Mouse (Mus musculus) heart, embryonic 10.5 days (tissue): Measurements from ENCODE around the gene Cmpk1. TPM values are rescaled to one million over a fixed set of nuclear protein-coding genes. Genes with fewer than 3 reads are reported as not detected.
A peak's percentile ranks its signal among the peaks of the same experiment; 100 is the strongest.

Experiments used
- DNase-seq: peaks from one replicate; pipeline ENCODE4 v3.0.0-alpha.2; 2017; ENCODE audit warnings: low spot score
- H3K27ac ChIP-seq: fragments of 300-500 bp; sonication (generic); 2 replicates; pipeline ENCODE4 v1.5.1; 2016; ENCODE audit warnings: mild to moderate bottlenecking
- H3K27me3 ChIP-seq: fragments of 300-500 bp; sonication (generic); 2 replicates; pipeline ENCODE4 v1.6.1; 2016; ENCODE audit warnings: mild to moderate bottlenecking; ENCODE audit not compliant: poor library complexity, insufficient read depth, severe bottlenecking
- H3K36me3 ChIP-seq: fragments of 300-500 bp; sonication (generic); 2 replicates; pipeline ENCODE4 v1.6.1; 2016; ENCODE audit warnings: mild to moderate bottlenecking, moderate library complexity
- H3K4me1 ChIP-seq: fragments of 300-500 bp; sonication (generic); 2 replicates; pipeline ENCODE4 v1.6.1; 2016; ENCODE audit warnings: mild to moderate bottlenecking
- H3K4me3 ChIP-seq: fragments of 300-500 bp; sonication (generic); 2 replicates; pipeline ENCODE4 v1.5.1; 2016; ENCODE audit warnings: mild to moderate bottlenecking, moderate library complexity
- H3K9me3 ChIP-seq: fragments of 300-500 bp; sonication (generic); 2 replicates; pipeline ENCODE4 v1.6.1; 2016; ENCODE audit warnings: mild to moderate bottlenecking, moderate library complexity
- WGBS: fragments of 180-500 bp; shearing (Covaris S2); methylation state at CpG from one replicate; pipeline ENCODE4 v1.1.7; 2016; 5-methylcytosine and 5-hydroxymethylcytosine counted together
- polyA plus RNA-seq: library from polyadenylated mRNA; unstranded; fragments of >200 nt; fragmentation: Nextera tagmentation; extraction: Ambion mirVana; gene quantifications from 2 replicates; pipeline ENCODE4 v1.2.1, GENCODE M21; 2016

Gene Cmpk1
- polyA plus RNA-seq, 1 experiment from 2014 or later, result 64.4 TPM

DNA sequence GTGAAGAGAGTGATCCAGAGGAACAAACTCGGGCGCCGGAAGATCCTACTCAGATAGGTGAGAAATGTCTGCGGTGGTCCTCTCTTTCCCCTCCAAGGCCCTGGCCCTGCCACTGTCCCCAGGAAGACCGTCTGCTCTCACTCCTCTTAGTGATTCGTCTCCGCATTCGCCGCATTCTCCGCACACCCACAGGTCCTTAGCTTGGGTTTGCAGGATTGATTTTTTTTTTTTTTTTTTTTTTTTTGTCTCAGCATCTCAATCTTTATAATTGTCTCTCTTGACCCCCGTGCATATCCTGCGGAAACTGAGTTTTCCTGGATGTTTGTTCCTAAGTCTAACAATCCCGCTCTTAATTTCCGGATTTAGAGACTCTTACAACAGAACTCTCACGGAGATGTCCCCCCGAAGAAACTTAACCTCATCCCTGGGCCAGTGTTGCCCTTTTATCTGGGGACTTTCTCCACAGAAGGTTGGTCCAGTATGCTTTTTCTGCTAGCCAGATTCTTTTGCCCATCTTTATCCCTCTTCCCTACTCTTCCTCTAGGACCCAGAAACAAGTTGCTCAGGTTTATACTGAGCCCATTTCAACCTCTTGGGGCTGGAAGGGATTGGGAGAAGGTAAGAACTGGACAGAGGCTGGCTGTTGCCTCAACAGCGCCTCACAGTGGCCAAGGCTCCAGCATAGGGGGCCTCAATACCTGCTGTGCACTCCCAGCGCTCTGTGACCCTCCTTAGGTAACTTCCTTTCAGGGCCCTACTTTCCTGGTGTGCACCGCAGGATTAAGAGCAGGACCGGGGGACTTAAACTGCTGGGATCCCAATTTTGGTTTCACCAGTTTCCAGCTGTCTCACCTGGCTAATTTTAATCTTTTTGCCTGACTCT, 77.2 kb downstream of the Cmpk1 start:
- Histone ChIP-seq H3K4me1 (peaks cover 35% of the 10 kb centered on the region), H3K4me3 (peak overlapping the region; percentile 69), H3K9me3 (no peaks in the 10 kb centered on the region), H3K36me3 (no peaks in the 10 kb centered on the region), H3K27me3 (peaks cover 99% of the 10 kb centered on the region), H3K27ac (peak overlapping the region; percentile 77; the same call in 1 of the 2 replicates)
- DNase-seq, result no peak
- WGBS, result 2% methylated on average over 20 of the region's 20 CpGs

Other genes starting within 250 kb of the Cmpk1 start
- not detected in 2 replicates for gene Gm12830, start 165.5 kb downstream of the Cmpk1 start, polyA plus RNA-seq
- gene Foxd2, start 78.4 kb downstream of the Cmpk1 start, polyA plus RNA-seq, result 0.42 and 1.3 TPM in 2 replicates
- gene Foxe3, start 61.2 kb downstream of the Cmpk1 start, polyA plus RNA-seq, result 0.62 TPM in 1 of 2 replicates, not detected in the other
- 13.0 and 13.5 TPM in 2 replicates for gene Stil, start 12.9 kb upstream of the Cmpk1 start, polyA plus RNA-seq
- 6.7 and 8.3 TPM in 2 replicates for gene Tal1, start 69.2 kb upstream of the Cmpk1 start, polyA plus RNA-seq
- gene Pdzk1ip1, start 101.5 kb upstream of the Cmpk1 start, polyA plus RNA-seq, result 19.5 and 29.4 TPM in 2 replicates
- 0.10 and 0.21 TPM in 2 replicates for gene Cyp4x1, start 147.0 kb upstream of the Cmpk1 start, polyA plus RNA-seq